Mouse (Mus musculus): ENCODE results near the gene March9. TPM values are rescaled to one million over a fixed set of nuclear protein-coding genes. Genes with fewer than 3 reads are reported as not detected.
"Not testable (repeated sequence)": the region's sequence is repeated elsewhere in the genome, so short reads cannot be mapped to it uniquely, and the experiment has no call there.

Gene March9
- polyA plus RNA-seq, 1 experiment from 2014 or later: 1.2 TPM

DNA sequence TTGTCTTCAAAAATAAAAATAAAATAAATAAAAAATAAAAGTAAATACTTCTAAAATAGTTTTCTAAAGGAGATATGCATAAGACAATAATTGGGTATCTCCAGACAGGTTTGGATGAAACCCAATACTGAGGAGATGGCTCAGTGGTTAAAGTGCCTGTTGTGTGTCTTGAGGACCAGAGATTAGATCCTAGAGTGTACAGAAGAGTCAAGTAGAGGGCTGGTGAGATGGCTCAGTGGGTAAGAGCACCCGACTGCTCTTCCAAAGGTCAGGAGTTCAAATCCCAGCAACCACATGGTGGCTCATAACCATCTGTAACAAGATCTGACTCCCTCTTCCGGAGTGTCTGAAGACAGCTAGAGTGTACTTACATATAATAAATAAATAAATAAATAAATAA is 13.0 kb upstream of the March9 start:
- not testable (repeated sequence) for H3K4me3 ChIP-seq (ENCODE audit: low read length); ATAC-seq (ENCODE audit: low FRiP score, low TSS enrichment)
- WGBS: 73% methylated on average over 2 of the region's 2 CpGs

DNA sequence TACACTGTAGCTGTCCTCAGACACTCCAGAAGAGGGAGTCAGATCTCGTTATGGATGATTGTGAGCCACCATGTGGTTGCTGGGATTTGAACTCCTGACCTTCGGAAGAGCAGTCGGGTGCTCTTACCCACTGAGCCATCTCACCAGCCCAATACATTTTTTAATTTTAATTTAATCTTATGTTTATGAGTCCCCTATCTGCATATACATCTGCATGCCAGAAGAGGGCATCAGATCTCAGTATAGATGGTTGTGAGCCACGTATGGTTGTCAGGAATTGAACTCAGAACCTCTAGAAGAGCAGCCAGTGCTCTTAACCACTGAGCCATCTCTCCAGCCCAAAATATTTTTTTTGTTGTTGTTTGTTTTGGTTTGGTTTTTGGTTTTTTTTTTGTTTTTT is 12.3 kb upstream of the March9 start:
- 89% methylated on average over 4 of the region's 4 CpGs for WGBS
- Histone ChIP-seq H3K27me3 (ENCODE audit: insufficient read depth, low read length) (peaks cover 20% of the 10 kb centered on the region), H3K4me1 (ENCODE audit: insufficient read depth, low read length) (peaks cover 23% of the 10 kb centered on the region), H3K36me3 (ENCODE audit: insufficient read depth, low read length) (peaks cover 11% of the 10 kb centered on the region)
- H3K4me3 ChIP-seq (ENCODE audit: low read length); H3K9ac ChIP-seq (replicated peaks; ENCODE audit: low read length); ATAC-seq (ENCODE audit: low FRiP score, low TSS enrichment); H3K4me2 ChIP-seq (replicated peaks; ENCODE audit: low read depth, low read length); H3K9me3 ChIP-seq (ENCODE audit: low read length); H3K27ac ChIP-seq (ENCODE audit: low read length): not testable (repeated sequence)

More for the DNA sequence above, 13.0 kb upstream of the March9 start:
- H3K36me3 ChIP-seq (ENCODE audit: insufficient read depth, low read length); H3K9me3 ChIP-seq (ENCODE audit: low read length); H3K27ac ChIP-seq (ENCODE audit: low read length); H3K9ac ChIP-seq (replicated peaks; ENCODE audit: low read length); H3K4me2 ChIP-seq (replicated peaks; ENCODE audit: low read depth, low read length): not testable (repeated sequence)
- peaks cover 27% of the 10 kb centered on the region for H3K27me3 ChIP-seq (ENCODE audit: insufficient read depth, low read length)
- peaks cover 21% of the 10 kb centered on the region for H3K4me1 ChIP-seq (ENCODE audit: insufficient read depth, low read length)

- peak overlapping the region; percentile 82 for H3K9ac ChIP-seq (replicated peaks; ENCODE audit: low read length)
- peaks cover 10% of the 10 kb centered on the region for H3K27me3 ChIP-seq (ENCODE audit: insufficient read depth, low read length)
- peak overlapping the region; percentile 75 for H3K4me3 ChIP-seq (ENCODE audit: low read length)
- no peak for ATAC-seq (ENCODE audit: low FRiP score, low TSS enrichment)
- peaks cover 23% of the 10 kb centered on the region for H3K4me1 ChIP-seq (ENCODE audit: insufficient read depth, low read length)
- H3K4me2 ChIP-seq (replicated peaks; ENCODE audit: low read depth, low read length): peak overlapping the region; percentile 82
- no peaks in the 10 kb centered on the region for H3K9me3 ChIP-seq (ENCODE audit: low read length)
- H3K36me3 ChIP-seq (ENCODE audit: insufficient read depth, low read length): peaks cover 22% of the 10 kb centered on the region
- 75% methylated on average over 9 of the region's 9 CpGs for WGBS
- no peak overlapping the region for H3K27ac ChIP-seq (ENCODE audit: low read length)
These were observed 11.2 kb upstream of the March9 start for GRCm38 (mm10) chr10:127071203-127071602.

- Histone ChIP-seq H3K9me3 (ENCODE audit: low read length) (no peaks in the 10 kb centered on the region), H3K27ac (ENCODE audit: low read length) (peak within 1 kb of the TSS; percentile 96), H3K4me2 (replicated peaks; ENCODE audit: low read depth, low read length) (peak within 1 kb of the TSS; percentile 82), H3K4me1 (ENCODE audit: insufficient read depth, low read length) (peaks cover 23% of the 10 kb centered on the region), H3K4me3 (ENCODE audit: low read length) (peak within 1 kb of the TSS; percentile 75), H3K27me3 (ENCODE audit: insufficient read depth, low read length) (0 out of 2 replicates have a peak, but pooled peaks cover 7% of the 10 kb centered on the region), H3K9ac (replicated peaks; ENCODE audit: low read length) (peak within 1 kb of the TSS; percentile 82), H3K36me3 (ENCODE audit: insufficient read depth, low read length) (peaks cover 29% of the 10 kb centered on the region)
- peak; percentile 93 for ATAC-seq (ENCODE audit: low FRiP score, low TSS enrichment)
- 1% methylated on average over 36 of the region's 36 CpGs for WGBS
These were observed 10.5 kb upstream of the March9 start, which contains the start of gene Tspan31 for GRCm38 (mm10) chr10:127070190-127071121. Tspan31 (minus strand) TSS chr10:127070264.

- H3K4me2 ChIP-seq (replicated peaks; ENCODE audit: low read depth, low read length): peak overlapping the region; percentile 82
- peaks cover 37% of the 10 kb centered on the region for H3K36me3 ChIP-seq (ENCODE audit: insufficient read depth, low read length)
- peak overlapping the region; percentile 96 for H3K27ac ChIP-seq (ENCODE audit: low read length)
- peak overlapping the region; percentile 82 for H3K9ac ChIP-seq (replicated peaks; ENCODE audit: low read length)
- H3K4me1 ChIP-seq (ENCODE audit: insufficient read depth, low read length): peaks cover 30% of the 10 kb centered on the region
- ATAC-seq (ENCODE audit: low FRiP score, low TSS enrichment): peak; percentile 64
- peak overlapping the region; percentile 75 for H3K4me3 ChIP-seq (ENCODE audit: low read length)
- no peaks in the 10 kb centered on the region for H3K27me3 ChIP-seq (ENCODE audit: insufficient read depth, low read length)
- no peaks in the 10 kb centered on the region for H3K9me3 ChIP-seq (ENCODE audit: low read length)
- WGBS: 5% methylated on average over 30 of the region's 30 CpGs
These were observed 9.6 kb upstream of the March9 start for GRCm38 (mm10) chr10:127069281-127070189.

- H3K9me3 ChIP-seq (ENCODE audit: low read length): no peaks in the 10 kb centered on the region
- H3K36me3 ChIP-seq (ENCODE audit: insufficient read depth, low read length): peaks cover 37% of the 10 kb centered on the region
- peaks cover 30% of the 10 kb centered on the region for H3K4me1 ChIP-seq (ENCODE audit: insufficient read depth, low read length)
- ATAC-seq (ENCODE audit: low FRiP score, low TSS enrichment): no peak
- WGBS: 72% methylated on average over 9 of the region's 9 CpGs
- peak overlapping the region; percentile 75 for H3K4me3 ChIP-seq (ENCODE audit: low read length)
- H3K9ac ChIP-seq (replicated peaks; ENCODE audit: low read length): peak overlapping the region; percentile 82
- H3K4me2 ChIP-seq (replicated peaks; ENCODE audit: low read depth, low read length): peak overlapping the region; percentile 82
- peak overlapping the region; percentile 96; the same call in 1 of the 2 replicates for H3K27ac ChIP-seq (ENCODE audit: low read length)
- H3K27me3 ChIP-seq (ENCODE audit: insufficient read depth, low read length): no peaks in the 10 kb centered on the region
These were observed 8.5 kb upstream of the March9 start for GRCm38 (mm10) chr10:127068360-127069038.

DNA sequence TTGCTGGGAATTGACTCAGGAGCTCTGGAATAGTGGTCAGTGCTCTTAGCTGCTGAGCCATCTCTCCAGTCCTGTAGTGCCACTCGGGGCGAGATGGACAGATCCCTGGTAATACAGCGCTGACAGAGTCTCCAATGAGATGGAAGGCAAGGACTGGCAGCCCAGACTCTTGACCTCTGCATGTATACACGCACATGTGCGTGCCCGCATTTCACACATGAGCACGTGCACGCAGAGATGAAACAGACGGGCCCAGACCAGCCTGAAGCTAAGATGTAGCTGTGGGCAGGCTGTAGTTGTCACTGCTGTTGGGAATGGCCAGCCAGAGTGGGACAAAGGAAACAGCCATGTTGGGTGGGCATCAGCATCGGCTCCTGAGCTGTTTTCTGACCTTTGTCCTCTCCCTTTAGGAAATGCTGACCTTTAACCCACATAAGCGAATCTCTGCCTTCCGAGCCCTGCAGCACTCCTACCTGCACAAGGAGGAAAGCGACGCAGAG is 6.6 kb upstream of the March9 start:
- Histone ChIP-seq H3K27ac (ENCODE audit: low read length) (no peak overlapping the region), H3K36me3 (ENCODE audit: insufficient read depth, low read length) (peaks cover 37% of the 10 kb centered on the region), H3K9ac (replicated peaks; ENCODE audit: low read length) (no peak overlapping the region), H3K9me3 (ENCODE audit: low read length) (no peaks in the 10 kb centered on the region), H3K4me2 (replicated peaks; ENCODE audit: low read depth, low read length) (no peak overlapping the region), H3K27me3 (ENCODE audit: insufficient read depth, low read length) (no peaks in the 10 kb centered on the region; the same call in 1 of the 2 replicates), H3K4me1 (ENCODE audit: insufficient read depth, low read length) (peaks cover 37% of the 10 kb centered on the region), H3K4me3 (ENCODE audit: low read length) (no peak overlapping the region)
- ATAC-seq (ENCODE audit: low FRiP score, low TSS enrichment): no peak
- WGBS: 90% methylated on average over 14 of the region's 14 CpGs

GRCm38 (mm10) chr10:127065981-127066380 is 6.0 kb upstream of the March9 start:
- H3K4me1 ChIP-seq (ENCODE audit: insufficient read depth, low read length): peaks cover 33% of the 10 kb centered on the region
- no peaks in the 10 kb centered on the region for H3K9me3 ChIP-seq (ENCODE audit: low read length)
- H3K27ac ChIP-seq (ENCODE audit: low read length): no peak overlapping the region
- H3K36me3 ChIP-seq (ENCODE audit: insufficient read depth, low read length): peaks cover 37% of the 10 kb centered on the region
- no peak overlapping the region for H3K9ac ChIP-seq (replicated peaks; ENCODE audit: low read length)
- H3K4me3 ChIP-seq (ENCODE audit: low read length): no peak overlapping the region
- H3K27me3 ChIP-seq (ENCODE audit: insufficient read depth, low read length): no peaks in the 10 kb centered on the region; the same call in 1 of the 2 replicates
- WGBS: 89% methylated on average over 9 of the region's 9 CpGs
- no peak overlapping the region for H3K4me2 ChIP-seq (replicated peaks; ENCODE audit: low read depth, low read length)
- ATAC-seq (ENCODE audit: low FRiP score, low TSS enrichment): no peak
